Mouse (Mus musculus) intestine, embryonic 14.5 days (tissue): Measurements from ENCODE around the gene Atxn1. TPM values are rescaled to one million over a fixed set of nuclear protein-coding genes. Genes with fewer than 3 reads are reported as not detected.

Experiments used
- ATAC-seq: fragments of 200-750 bp; cut with Nextera tagmentation; replicated peaks from 2 replicates; pipeline ENCODE4 v1.8.0; 2017; ENCODE audit warnings: low read depth, moderate number of reproducible peaks, moderate TSS enrichment, moderate library complexity; ENCODE audit not compliant: low FRiP score, low TSS enrichment
- DNase-seq: peaks from one replicate; pipeline ENCODE4 v3.0.0-alpha.2; 2018; ENCODE audit warnings: low spot score
- H3K27ac ChIP-seq: fragments of 300-500 bp; sonication (generic); 2 replicates; pipeline ENCODE4 v1.5.1; 2014; ENCODE audit warnings: low read depth, mild to moderate bottlenecking, control low read depth
- H3K27me3 ChIP-seq: fragments of 300-500 bp; sonication (generic); replicated peaks from 2 replicates; pipeline ENCODE4 v1.6.1; 2014; ENCODE audit warnings: low read length, control low read depth; ENCODE audit not compliant: control insufficient read depth, insufficient read depth
- H3K36me3 ChIP-seq: fragments of 300-500 bp; sonication (generic); 2 replicates; pipeline ENCODE4 v1.6.1; 2014; ENCODE audit warnings: low read length, control low read depth; ENCODE audit not compliant: control insufficient read depth, insufficient read depth
- H3K4me1 ChIP-seq: fragments of 300-500 bp; sonication (generic); replicated peaks from 2 replicates; pipeline ENCODE4 v1.6.1; 2014; ENCODE audit warnings: low read length, control low read depth, mixed read lengths; ENCODE audit not compliant: control insufficient read depth, insufficient read depth
- H3K4me2 ChIP-seq: fragments of 300-500 bp; sonication (generic); 2 replicates; pipeline ENCODE4 v1.6.1; 2014; ENCODE audit warnings: low read length
- H3K4me3 ChIP-seq: fragments of 300-500 bp; sonication (generic); 2 replicates; pipeline ENCODE4 v1.5.1; 2014; ENCODE audit warnings: low read depth, low read length, control low read depth, mixed read lengths
- H3K9ac ChIP-seq: fragments of 300-500 bp; sonication (generic); 2 replicates; pipeline ENCODE4 v1.6.1; 2014; ENCODE audit warnings: mild to moderate bottlenecking, low read length
- H3K9me3 ChIP-seq: fragments of 300-500 bp; sonication (generic); 2 replicates; pipeline ENCODE4 v1.6.1; 2016; ENCODE audit warnings: low read length, control low read depth; ENCODE audit not compliant: control insufficient read depth
- WGBS: fragments of 180-500 bp; shearing (Covaris S2); extraction: QIAGEN DNeasy Blood & Tissue Kit; methylation state at CpG from one replicate; pipeline ENCODE4 v1.1.7; 2014; 5-methylcytosine and 5-hydroxymethylcytosine counted together
- polyA plus RNA-seq: library from polyadenylated mRNA; unstranded; fragments of >200 nt; fragmentation: Nextera tagmentation; extraction: Ambion mirVana; gene quantifications from 2 replicates; pipeline ENCODE4 v1.2.1, GENCODE M21; 2014

The Atxn1 gene
- polyA plus RNA-seq, 1 experiment from 2014 or later, result 4.8 TPM

- H3K36me3 ChIP-seq, result no peaks in the 10 kb centered on the region
- H3K4me3 ChIP-seq, result no peak overlapping the region
- no peaks in the 10 kb centered on the region for H3K27me3 ChIP-seq
- ATAC-seq, result no peak
- no peak for DNase-seq
- WGBS, result 86% methylated on average over 8 of the region's 8 CpGs
- no peak overlapping the region for H3K9ac ChIP-seq
- no peak overlapping the region for H3K4me2 ChIP-seq
- H3K27ac ChIP-seq, result no peak overlapping the region
- no peaks in the 10 kb centered on the region for H3K9me3 ChIP-seq
- H3K4me1 ChIP-seq, result no peaks in the 10 kb centered on the region
Measured at GRCm38 (mm10) chr13:45628341-45628740, 336.5 kb downstream of the Atxn1 start.

- ATAC-seq (no peak), DNase-seq (no peak)
- Histone ChIP-seq H3K36me3 (no peaks in the 10 kb centered on the region), H3K9ac (no peak overlapping the region), H3K27me3 (no peaks in the 10 kb centered on the region), H3K4me1 (no peaks in the 10 kb centered on the region), H3K4me2 (no peak overlapping the region), H3K27ac (no peak overlapping the region), H3K9me3 (no peaks in the 10 kb centered on the region), H3K4me3 (no peak overlapping the region)
- WGBS, result 51% methylated on average over 8 of the region's 8 CpGs
Measured at GRCm38 (mm10) chr13:45627206-45627751, 337.5 kb downstream of the Atxn1 start.

- H3K36me3 ChIP-seq, result no peaks in the 10 kb centered on the region
- no peak for ATAC-seq
Measured at GRCm38 (mm10) chr13:45625740-45626139, 339.1 kb downstream of the Atxn1 start.

GRCm38 (mm10) chr13:45623846-45624245 lies 341.0 kb downstream of the Atxn1 start:
- ATAC-seq, result no peak
- no peak for DNase-seq
- WGBS, result 82% methylated on average over 1 of the region's 1 CpGs

More at GRCm38 (mm10) chr13:45625740-45626139, 339.1 kb downstream of the Atxn1 start:
- H3K4me3 ChIP-seq, result no peak overlapping the region
- no peaks in the 10 kb centered on the region for H3K9me3 ChIP-seq
- H3K27me3 ChIP-seq, result no peaks in the 10 kb centered on the region
- no peak overlapping the region for H3K9ac ChIP-seq
- WGBS, result 93% methylated on average over 5 of the region's 5 CpGs
- no peak overlapping the region for H3K27ac ChIP-seq
- DNase-seq, result no peak
- no peaks in the 10 kb centered on the region for H3K4me1 ChIP-seq
- H3K4me2 ChIP-seq, result no peak overlapping the region

GRCm38 (mm10) chr13:45622871-45623546 lies 341.8 kb downstream of the Atxn1 start:
- 96% methylated on average over 4 of the region's 4 CpGs for WGBS

More at GRCm38 (mm10) chr13:45623846-45624245, 341.0 kb downstream of the Atxn1 start:
- H3K9me3 ChIP-seq, result no peaks in the 10 kb centered on the region
- H3K9ac ChIP-seq, result no peak overlapping the region
- H3K36me3 ChIP-seq, result no peaks in the 10 kb centered on the region
- H3K4me3 ChIP-seq, result no peak overlapping the region
- no peaks in the 10 kb centered on the region for H3K27me3 ChIP-seq
- H3K4me1 ChIP-seq, result no peaks in the 10 kb centered on the region
- H3K27ac ChIP-seq, result no peak overlapping the region
- no peak overlapping the region for H3K4me2 ChIP-seq

GRCm38 (mm10) chr13:45620687-45621086 lies 344.1 kb downstream of the Atxn1 start:
- no peak overlapping the region for H3K4me3 ChIP-seq
- no peaks in the 10 kb centered on the region for H3K27me3 ChIP-seq
- WGBS, result 80% methylated on average over 12 of the region's 12 CpGs
- H3K4me2 ChIP-seq, result no peak overlapping the region
- H3K27ac ChIP-seq, result no peak overlapping the region
- H3K9me3 ChIP-seq, result no peaks in the 10 kb centered on the region
- DNase-seq, result no peak
- ATAC-seq, result no peak
- H3K36me3 ChIP-seq, result no peaks in the 10 kb centered on the region
- no peak overlapping the region for H3K9ac ChIP-seq
- H3K4me1 ChIP-seq, result no peaks in the 10 kb centered on the region

More at GRCm38 (mm10) chr13:45622871-45623546, 341.8 kb downstream of the Atxn1 start:
- ATAC-seq, result no peak
- Histone ChIP-seq H3K4me1 (no peaks in the 10 kb centered on the region), H3K4me3 (no peak overlapping the region), H3K9ac (no peak overlapping the region), H3K4me2 (no peak overlapping the region), H3K27me3 (no peaks in the 10 kb centered on the region), H3K27ac (no peak overlapping the region), H3K36me3 (no peaks in the 10 kb centered on the region), H3K9me3 (no peaks in the 10 kb centered on the region)
- DNase-seq, result no peak

- no peak overlapping the region for H3K9ac ChIP-seq
- H3K4me1 ChIP-seq, result no peaks in the 10 kb centered on the region
- ATAC-seq (no peak), DNase-seq (no peak)
- H3K27me3 ChIP-seq, result no peaks in the 10 kb centered on the region
- no peak overlapping the region for H3K4me3 ChIP-seq
- no peaks in the 10 kb centered on the region for H3K36me3 ChIP-seq
- H3K27ac ChIP-seq, result no peak overlapping the region
- no peak overlapping the region for H3K4me2 ChIP-seq
- H3K9me3 ChIP-seq, result no peaks in the 10 kb centered on the region
- 69% methylated on average over 7 of the region's 7 CpGs for WGBS
Measured at GRCm38 (mm10) chr13:45620281-45620680, 344.5 kb downstream of the Atxn1 start.

- Histone ChIP-seq H3K27me3 (no peaks in the 10 kb centered on the region), H3K4me3 (no peak overlapping the region), H3K9ac (no peak overlapping the region), H3K4me2 (no peak overlapping the region), H3K9me3 (no peaks in the 10 kb centered on the region), H3K4me1 (no peaks in the 10 kb centered on the region), H3K36me3 (no peaks in the 10 kb centered on the region), H3K27ac (no peak overlapping the region)
- DNase-seq, result no peak
- WGBS, result 72% methylated on average over 6 of the region's 6 CpGs
- ATAC-seq, result no peak
Measured at GRCm38 (mm10) chr13:45617988-45618387, 346.8 kb downstream of the Atxn1 start.

- ATAC-seq, result no peak
- no peaks in the 10 kb centered on the region for H3K4me1 ChIP-seq
Measured at GRCm38 (mm10) chr13:45614762-45615161, 350.0 kb downstream of the Atxn1 start.

More at GRCm38 (mm10) chr13:45614762-45615161, 350.0 kb downstream of the Atxn1 start:
- H3K27me3 ChIP-seq, result no peaks in the 10 kb centered on the region
- WGBS, result 80% methylated on average over 11 of the region's 11 CpGs
- H3K4me3 ChIP-seq, result no peak overlapping the region
- H3K27ac ChIP-seq, result no peak overlapping the region
- DNase-seq, result no peak
- H3K36me3 ChIP-seq, result no peaks in the 10 kb centered on the region
- no peak overlapping the region for H3K4me2 ChIP-seq
- no peaks in the 10 kb centered on the region for H3K9me3 ChIP-seq
- H3K9ac ChIP-seq, result no peak overlapping the region
